Mouse (Mus musculus): ENCODE measurements around the gene Cpeb2.

Cpeb2 gene

GRCm38 (mm10) chr5:43328579-43328978 is 95.6 kb downstream of the Cpeb2 start:
- DNase-seq, result no peak

- no peak for DNase-seq
These were observed 97.3 kb downstream of the Cpeb2 start for GRCm38 (mm10) chr5:43330260-43330659.

- no peak for DNase-seq
These were observed 101.5 kb downstream of the Cpeb2 start for GRCm38 (mm10) chr5:43334469-43334868.

DNA sequence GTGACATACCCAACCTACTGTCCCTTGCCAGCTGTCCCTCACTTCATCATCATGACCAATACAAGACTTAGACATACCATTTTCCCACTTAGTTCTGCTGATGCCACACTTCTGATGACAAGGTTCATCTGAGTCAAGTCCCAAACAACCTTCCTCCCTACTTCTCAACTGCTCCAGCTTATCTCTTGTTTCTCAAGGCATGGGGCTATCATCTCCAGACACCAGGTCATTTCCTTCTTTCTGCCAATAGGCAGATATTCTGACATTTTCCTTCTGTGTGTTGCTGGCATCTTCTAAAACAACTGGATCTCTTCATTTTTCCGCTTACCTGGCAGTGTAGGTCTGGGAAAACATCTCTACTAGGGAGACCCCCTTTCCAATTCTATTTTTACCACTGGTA is 104.2 kb downstream of the Cpeb2 start:
- no peak for DNase-seq

- DNase-seq, result no peak
These were observed 106.0 kb downstream of the Cpeb2 start for GRCm38 (mm10) chr5:43338771-43339475.
